Mouse (Mus musculus): ENCODE measurements around the gene Thap7. TPM values are rescaled to one million over a fixed set of nuclear protein-coding genes. Genes with fewer than 3 reads are reported as not detected.
A peak's percentile ranks its signal among the peaks of the same experiment; 100 is the strongest.

Gene Thap7
- total and polyA plus RNA-seq, 2 experiments from 2014 or later = 64.4 to 71.0 TPM

DNA sequence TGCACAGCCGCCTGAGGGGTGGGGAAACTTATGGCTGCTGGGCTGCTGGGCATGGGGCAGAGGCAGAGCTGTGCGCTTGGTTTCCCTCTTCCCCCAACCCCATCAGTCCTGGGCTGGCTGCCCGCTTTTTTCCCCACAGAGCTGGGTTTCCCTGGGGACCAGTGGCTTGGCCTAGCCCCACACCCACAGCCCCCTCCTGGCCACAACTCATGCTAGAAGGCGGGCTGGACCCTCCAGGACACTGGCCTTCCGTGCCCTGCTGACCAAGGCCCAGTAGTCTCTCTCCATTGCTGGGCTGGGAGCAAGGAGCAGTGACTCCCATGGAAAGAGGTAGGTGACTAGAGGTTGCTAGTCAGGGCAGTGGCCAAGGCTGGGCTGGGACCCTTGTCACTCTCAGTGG, 39.8 kb downstream of the Thap7 start:
- ATAC-seq = peak; percentile 18; the same call in 1 of the 2 replicates
- Histone ChIP-seq H3K4me1 (ENCODE audit: insufficient read depth) (no peaks in the 10 kb centered on the region), H3K9me3 (ENCODE audit: low read length) (no peaks in the 10 kb centered on the region), H3K4me2 (ENCODE audit: low read depth) (no peak overlapping the region), H3K27me3 (ENCODE audit: insufficient read depth, low read length) (no peaks in the 10 kb centered on the region), H3K36me3 (ENCODE audit: insufficient read depth) (peaks cover 11% of the 10 kb centered on the region), H3K4me3 (ENCODE audit: low read depth, low read length) (no peak overlapping the region), H3K27ac (ENCODE audit: low read depth, low read length) (no peak overlapping the region), H3K9ac (no peak overlapping the region)
- no peak for DNase-seq
- WGBS = 83% methylated on average over 5 of the region's 5 CpGs
- TF ChIP-seq CTCF (IDR thresholded peaks at IDR 0.05; ENCODE audit: low read depth) = no peak

- WGBS = 2% methylated on average over 37 of the region's 47 CpGs
- TF ChIP-seq CTCF (IDR thresholded peaks at IDR 0.05; ENCODE audit: low read depth) = no peak
- no peaks in the 10 kb centered on the region for H3K27me3 ChIP-seq (ENCODE audit: insufficient read depth, low read length)
- H3K4me3 ChIP-seq (ENCODE audit: low read depth, low read length) = peak within 1 kb of the TSS; percentile 39
- H3K9me3 ChIP-seq (ENCODE audit: low read length) = no peaks in the 10 kb centered on the region
- H3K36me3 ChIP-seq (ENCODE audit: insufficient read depth) = peaks cover 23% of the 10 kb centered on the region
- H3K4me2 ChIP-seq (ENCODE audit: low read depth) = peak within 1 kb of the TSS; percentile 81
- H3K27ac ChIP-seq (ENCODE audit: low read depth, low read length) = no peak within 1 kb of the TSS
- ATAC-seq (peak; percentile 47), DNase-seq (no peak)
- no peaks in the 10 kb centered on the region for H3K4me1 ChIP-seq (ENCODE audit: insufficient read depth)
- peak within 1 kb of the TSS; percentile 35 for H3K9ac ChIP-seq
Measured at GRCm38 (mm10) chr16:17489469-17490111, 41.3 kb downstream of the Thap7 start, which contains the start of gene Aifm3. Gene Aifm3 (plus strand): TSS chr16:17489611.

DNA sequence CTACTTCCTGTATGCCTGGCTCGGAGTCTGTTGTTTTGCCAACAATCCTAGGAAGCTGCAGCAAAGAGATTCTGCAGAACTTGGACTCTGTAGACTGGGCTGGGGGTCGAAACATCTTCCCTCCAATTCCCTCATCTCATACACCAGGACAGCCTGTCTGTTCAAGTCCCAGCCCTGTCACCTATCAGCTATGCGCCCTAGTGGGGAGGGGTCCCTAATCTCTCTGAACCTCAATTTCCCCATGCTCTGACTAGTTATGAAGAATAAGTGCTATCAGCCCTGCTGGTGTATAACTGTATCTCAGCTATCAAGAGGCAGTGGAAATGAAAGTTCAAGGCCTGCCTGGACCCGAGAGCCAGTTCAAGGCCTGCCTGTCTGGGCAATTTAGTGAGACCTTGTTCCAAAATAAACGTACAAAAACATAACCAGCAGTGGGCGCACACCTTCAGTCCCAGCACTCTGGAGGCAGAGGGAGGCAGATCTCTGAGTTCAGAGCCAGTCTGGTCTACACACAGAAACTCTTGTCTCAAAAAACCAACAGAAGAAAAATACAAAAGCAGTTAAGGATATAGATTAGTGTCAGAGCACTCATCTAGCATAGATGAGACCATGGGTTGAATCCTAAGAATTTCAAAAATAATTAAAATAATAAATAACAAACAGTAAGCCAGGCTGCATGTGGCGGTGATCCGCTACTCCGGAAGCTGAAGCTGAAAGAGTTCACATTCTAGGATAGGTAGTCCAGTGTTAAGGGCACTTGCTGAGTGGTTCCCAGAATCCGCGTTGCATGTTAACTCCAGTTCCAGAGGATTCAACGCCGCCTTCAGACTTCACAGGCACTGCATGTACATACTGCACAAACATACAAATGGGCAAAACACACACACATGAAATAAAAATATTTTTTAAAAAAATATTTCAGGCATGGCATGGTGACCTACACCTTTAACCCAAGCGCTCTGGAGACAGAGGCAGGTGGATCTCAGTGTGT, 42.2 kb downstream of the Thap7 start:
- Histone ChIP-seq H3K9ac (no peak overlapping the region; the same call in 1 of the 2 replicates), H3K9me3 (ENCODE audit: low read length) (no peaks in the 10 kb centered on the region), H3K4me3 (ENCODE audit: low read depth, low read length) (peak overlapping the region; percentile 39), H3K36me3 (ENCODE audit: insufficient read depth) (peaks cover 30% of the 10 kb centered on the region), H3K27me3 (ENCODE audit: insufficient read depth, low read length) (no peaks in the 10 kb centered on the region), H3K27ac (ENCODE audit: low read depth, low read length) (no peak overlapping the region), H3K4me2 (ENCODE audit: low read depth) (peak overlapping the region; percentile 81), H3K4me1 (ENCODE audit: insufficient read depth) (no peaks in the 10 kb centered on the region)
- peak; percentile 52 for TF ChIP-seq CTCF (IDR thresholded peaks at IDR 0.05; ENCODE audit: low read depth)
- DNase-seq = no peak
- 43% methylated on average over 14 of the region's 14 CpGs for WGBS
- 0 out of 2 replicates have a peak, but pooled peaks have one; percentile 12 for ATAC-seq

- ATAC-seq = no peak
- peaks cover 42% of the 10 kb centered on the region for H3K36me3 ChIP-seq (ENCODE audit: insufficient read depth)
Measured at GRCm38 (mm10) chr16:17486505-17486904, 44.4 kb downstream of the Thap7 start.

DNA sequence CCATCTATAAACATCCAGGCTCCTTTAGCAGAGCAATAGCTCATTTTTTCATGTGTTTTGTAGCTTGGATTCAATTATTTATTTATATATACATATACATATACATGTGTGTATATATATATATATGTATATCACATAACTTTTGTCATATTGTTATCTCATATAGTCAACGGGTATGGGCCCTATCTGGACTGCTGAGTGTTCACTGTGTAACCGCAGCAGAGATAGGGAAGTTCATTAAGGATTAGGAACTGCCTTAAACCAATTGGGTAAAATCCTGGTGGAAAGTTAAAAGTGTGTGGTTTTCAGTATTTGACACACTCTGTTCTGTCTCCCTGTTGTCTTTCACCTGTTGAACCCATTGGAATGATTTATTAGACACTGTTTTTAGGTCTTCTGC, 49.5 kb downstream of the Thap7 start:
- ATAC-seq (no peak), DNase-seq (no peak)
- no peak overlapping the region for H3K27ac ChIP-seq (ENCODE audit: low read depth, low read length)
- H3K4me1 ChIP-seq (ENCODE audit: insufficient read depth) = no peaks in the 10 kb centered on the region
- no peak for TF ChIP-seq CTCF (IDR thresholded peaks at IDR 0.05; ENCODE audit: low read depth)
- H3K9me3 ChIP-seq (ENCODE audit: low read length) = no peaks in the 10 kb centered on the region
- H3K4me2 ChIP-seq (ENCODE audit: low read depth) = no peak overlapping the region
- H3K4me3 ChIP-seq (ENCODE audit: low read depth, low read length) = no peak overlapping the region
- 86% methylated on average over 2 of the region's 2 CpGs for WGBS
- H3K36me3 ChIP-seq (ENCODE audit: insufficient read depth) = peaks cover 33% of the 10 kb centered on the region
- H3K27me3 ChIP-seq (ENCODE audit: insufficient read depth, low read length) = no peaks in the 10 kb centered on the region
- no peak overlapping the region for H3K9ac ChIP-seq

More at GRCm38 (mm10) chr16:17486505-17486904, 44.4 kb downstream of the Thap7 start:
- no peak overlapping the region for H3K4me2 ChIP-seq (ENCODE audit: low read depth)
- DNase-seq = peak; percentile 19
- H3K9me3 ChIP-seq (ENCODE audit: low read length) = no peaks in the 10 kb centered on the region
- no peak overlapping the region for H3K4me3 ChIP-seq (ENCODE audit: low read depth, low read length)
- 32% methylated on average over 3 of the region's 3 CpGs for WGBS
- TF ChIP-seq CTCF (IDR thresholded peaks at IDR 0.05; ENCODE audit: low read depth) = no peak
- H3K4me1 ChIP-seq (ENCODE audit: insufficient read depth) = no peaks in the 10 kb centered on the region
- H3K27me3 ChIP-seq (ENCODE audit: insufficient read depth, low read length) = no peaks in the 10 kb centered on the region
- H3K9ac ChIP-seq = no peak overlapping the region
- no peak overlapping the region for H3K27ac ChIP-seq (ENCODE audit: low read depth, low read length)

DNA sequence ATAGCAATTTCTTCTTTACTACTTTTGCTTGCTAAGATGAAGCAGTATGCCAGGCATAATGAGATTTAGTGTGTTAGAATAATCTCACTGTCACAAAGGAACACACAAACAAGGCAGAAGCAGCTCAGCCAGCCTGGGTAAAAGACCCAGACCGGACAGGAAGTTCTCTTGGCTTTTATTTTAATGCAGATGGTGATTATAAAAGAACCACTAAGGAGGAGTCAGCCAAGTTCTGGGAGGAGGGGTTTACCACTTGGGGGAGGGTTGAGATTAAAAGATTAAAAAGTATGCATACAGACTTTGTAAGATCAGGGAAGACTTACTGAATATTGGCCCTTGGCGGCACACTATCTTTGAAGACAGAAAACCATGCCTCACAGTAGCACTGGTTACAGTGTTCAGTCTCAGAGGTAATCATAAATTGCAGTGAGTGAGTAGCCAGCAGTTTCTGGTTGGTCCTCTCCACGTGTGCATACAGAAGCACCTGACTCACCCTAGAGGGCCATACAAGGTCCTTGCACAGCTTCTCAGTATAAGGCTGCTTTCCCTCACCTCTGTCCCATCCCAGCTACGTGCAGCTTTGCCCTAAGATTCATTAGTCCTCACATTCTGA, 52.5 kb downstream of the Thap7 start:
- Histone ChIP-seq H3K4me3 (ENCODE audit: low read depth, low read length) (no peak overlapping the region), H3K36me3 (ENCODE audit: insufficient read depth) (peaks cover 8% of the 10 kb centered on the region), H3K27ac (ENCODE audit: low read depth, low read length) (no peak overlapping the region), H3K27me3 (ENCODE audit: insufficient read depth, low read length) (no peaks in the 10 kb centered on the region), H3K9ac (no peak overlapping the region), H3K4me1 (ENCODE audit: insufficient read depth) (no peaks in the 10 kb centered on the region), H3K4me2 (ENCODE audit: low read depth) (no peak overlapping the region), H3K9me3 (ENCODE audit: low read length) (no peaks in the 10 kb centered on the region)
- ATAC-seq = no peak
- no peak for DNase-seq
- TF ChIP-seq CTCF (IDR thresholded peaks at IDR 0.05; ENCODE audit: low read depth) = no peak
- WGBS = 69% methylated on average over 4 of the region's 4 CpGs

Other genes starting within 250 kb of the Thap7 start
- gene Serpind1, start 199.8 kb downstream of the Thap7 start, total RNA-seq (2014; rRNA removed) = 3.7 and 4.2 TPM in 2 replicates
- gene Serpind1, start 199.8 kb downstream of the Thap7 start, polyA plus RNA-seq (2015; fragmentation: Nextera tagmentation; extraction: Ambion mirVana) = 5.0 and 5.8 TPM in 2 replicates
- 41.9 and 43.2 TPM in 2 replicates for gene Snap29, start 125.2 kb downstream of the Thap7 start, total RNA-seq (2014; rRNA removed)
- 14.5 and 19.9 TPM in 2 replicates for gene Snap29, start 125.2 kb downstream of the Thap7 start, polyA plus RNA-seq (2015; fragmentation: Nextera tagmentation; extraction: Ambion mirVana)
- gene Pi4ka, start 124.8 kb downstream of the Thap7 start, total RNA-seq (2014; rRNA removed) = 106 and 107 TPM in 2 replicates
- gene Pi4ka, start 124.8 kb downstream of the Thap7 start, polyA plus RNA-seq (2015; fragmentation: Nextera tagmentation; extraction: Ambion mirVana) = 32.6 and 41.2 TPM in 2 replicates
- gene Crkl, start 79.1 kb downstream of the Thap7 start, total RNA-seq (2014; rRNA removed) = 31.4 and 55.4 TPM in 2 replicates
- 44.5 and 60.5 TPM in 2 replicates for gene Crkl, start 79.1 kb downstream of the Thap7 start, polyA plus RNA-seq (2015; fragmentation: Nextera tagmentation; extraction: Ambion mirVana)
- 15.2 and 21.8 TPM in 2 replicates for gene Aifm3, start 41.5 kb downstream of the Thap7 start, total RNA-seq (2014; rRNA removed)
- gene Aifm3, start 41.5 kb downstream of the Thap7 start, polyA plus RNA-seq (2015; fragmentation: Nextera tagmentation; extraction: Ambion mirVana) = 7.5 and 12.7 TPM in 2 replicates
- 206 and 244 TPM in 2 replicates for gene Lztr1, start 22.4 kb downstream of the Thap7 start, total RNA-seq (2014; rRNA removed)
- gene Lztr1, start 22.4 kb downstream of the Thap7 start, polyA plus RNA-seq (2015; fragmentation: Nextera tagmentation; extraction: Ambion mirVana) = 91.4 and 103 TPM in 2 replicates
- gene Lrrc74b, start 30.1 kb upstream of the Thap7 start, total RNA-seq (2014; rRNA removed) = 3.0 and 3.5 TPM in 2 replicates
- 2.3 and 4.1 TPM in 2 replicates for gene Lrrc74b, start 30.1 kb upstream of the Thap7 start, polyA plus RNA-seq (2015; fragmentation: Nextera tagmentation; extraction: Ambion mirVana)
- gene P2rx6, start 30.7 kb upstream of the Thap7 start, total RNA-seq (2014; rRNA removed) = 1.3 and 1.9 TPM in 2 replicates
- gene P2rx6, start 30.7 kb upstream of the Thap7 start, polyA plus RNA-seq (2015; fragmentation: Nextera tagmentation; extraction: Ambion mirVana) = 1.5 and 2.8 TPM in 2 replicates
- 47.5 and 53.4 TPM in 2 replicates for gene Slc7a4, start 52.1 kb upstream of the Thap7 start, total RNA-seq (2014; rRNA removed)
- gene Slc7a4, start 52.1 kb upstream of the Thap7 start, polyA plus RNA-seq (2015; fragmentation: Nextera tagmentation; extraction: Ambion mirVana) = 33.1 and 47.3 TPM in 2 replicates
- gene Smpd4, start 88.2 kb upstream of the Thap7 start, total RNA-seq (2014; rRNA removed) = 41.4 and 48.3 TPM in 2 replicates
- gene Smpd4, start 88.2 kb upstream of the Thap7 start, polyA plus RNA-seq (2015; fragmentation: Nextera tagmentation; extraction: Ambion mirVana) = 25.3 and 26.2 TPM in 2 replicates
- gene Ccdc74a, start 115.3 kb upstream of the Thap7 start, total RNA-seq (2014; rRNA removed) = 19.6 and 22.6 TPM in 2 replicates
- 25.2 and 33.9 TPM in 2 replicates for gene Ccdc74a, start 115.3 kb upstream of the Thap7 start, polyA plus RNA-seq (2015; fragmentation: Nextera tagmentation; extraction: Ambion mirVana)
- 45.6 and 48.5 TPM in 2 replicates for gene Med15, start 201.8 kb upstream of the Thap7 start, total RNA-seq (2014; rRNA removed)
- 40.9 and 46.9 TPM in 2 replicates for gene Med15, start 201.8 kb upstream of the Thap7 start, polyA plus RNA-seq (2015; fragmentation: Nextera tagmentation; extraction: Ambion mirVana)
- 117 and 162 TPM in 2 replicates for gene Klhl22, start 228.5 kb upstream of the Thap7 start, total RNA-seq (2014; rRNA removed)
- gene Klhl22, start 228.5 kb upstream of the Thap7 start, polyA plus RNA-seq (2015; fragmentation: Nextera tagmentation; extraction: Ambion mirVana) = 69.6 and 73.8 TPM in 2 replicates